Mouse (Mus musculus): Measurements from ENCODE around the gene Ppp4r2.
"Not testable (repeated sequence)": the region's sequence is repeated elsewhere in the genome, so short reads cannot be mapped to it uniquely, and the experiment has no call there.

Gene Ppp4r2

DNA sequence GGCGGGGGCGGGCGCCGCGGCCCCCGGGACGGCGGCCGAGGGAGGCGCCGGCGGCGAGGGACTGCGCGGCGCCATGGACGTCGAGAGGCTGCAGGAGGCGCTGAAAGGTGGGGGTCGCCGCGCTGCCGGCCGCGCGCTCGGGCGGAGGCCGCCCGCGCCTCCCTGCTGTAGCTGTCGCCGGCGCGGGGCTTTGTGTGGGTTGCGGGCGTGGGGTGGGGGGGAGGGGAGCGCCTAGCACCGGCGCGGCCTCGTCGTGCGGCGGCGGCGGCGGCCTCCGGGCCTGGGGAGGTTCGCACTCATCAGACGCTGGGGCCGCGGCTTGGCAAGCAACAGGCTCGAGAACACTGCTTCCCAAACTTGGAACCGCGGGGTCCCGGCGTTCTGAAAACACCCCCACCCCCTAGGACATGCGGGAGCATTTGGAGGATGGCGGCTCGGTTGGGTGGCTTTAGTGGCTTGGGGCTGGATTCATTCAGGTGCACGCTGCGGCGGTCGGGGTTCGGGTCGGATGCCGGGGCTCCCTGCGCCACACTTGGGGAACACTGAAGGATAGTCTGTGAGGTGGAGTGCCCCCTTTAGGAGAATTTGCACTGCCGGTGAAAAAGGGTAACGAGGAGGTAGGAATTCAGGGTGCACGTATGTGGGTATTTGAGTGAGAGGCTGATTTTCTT is 524 bp downstream of the Ppp4r2 start:
- peak; percentile 77 for DNase-seq

DNA sequence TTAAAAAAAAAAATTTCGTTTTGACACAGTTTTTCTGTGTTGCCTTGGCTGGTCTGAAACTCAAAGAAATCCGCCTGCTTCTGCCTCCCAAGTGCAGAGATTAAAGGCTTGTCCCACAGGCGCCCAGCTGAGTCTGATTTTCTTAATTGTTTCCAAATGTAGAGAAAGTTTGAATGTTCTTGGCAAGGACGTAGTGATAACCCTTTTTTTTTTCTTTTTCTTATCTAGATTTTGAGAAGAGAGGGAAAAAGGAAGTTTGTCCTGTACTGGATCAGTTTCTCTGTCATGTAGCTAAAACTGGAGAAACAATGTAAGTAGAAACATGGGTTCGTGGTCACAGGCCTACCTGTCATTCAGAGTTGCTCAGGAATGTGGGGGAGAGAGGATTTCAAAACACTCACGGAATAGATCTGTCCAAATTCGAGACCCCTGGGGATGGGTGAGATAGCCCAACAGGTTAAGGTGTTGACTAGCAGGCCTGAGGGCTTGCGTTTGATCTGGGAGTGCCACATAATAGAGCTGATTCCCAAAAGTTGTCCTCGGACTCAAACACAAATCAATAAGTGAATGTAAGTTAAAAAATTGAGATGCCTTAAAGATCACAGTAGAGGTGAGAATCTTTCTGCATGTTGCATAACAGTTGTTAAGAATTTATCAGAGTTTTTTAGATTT is 1.2 kb downstream of the Ppp4r2 start:
- no peak for DNase-seq

DNA sequence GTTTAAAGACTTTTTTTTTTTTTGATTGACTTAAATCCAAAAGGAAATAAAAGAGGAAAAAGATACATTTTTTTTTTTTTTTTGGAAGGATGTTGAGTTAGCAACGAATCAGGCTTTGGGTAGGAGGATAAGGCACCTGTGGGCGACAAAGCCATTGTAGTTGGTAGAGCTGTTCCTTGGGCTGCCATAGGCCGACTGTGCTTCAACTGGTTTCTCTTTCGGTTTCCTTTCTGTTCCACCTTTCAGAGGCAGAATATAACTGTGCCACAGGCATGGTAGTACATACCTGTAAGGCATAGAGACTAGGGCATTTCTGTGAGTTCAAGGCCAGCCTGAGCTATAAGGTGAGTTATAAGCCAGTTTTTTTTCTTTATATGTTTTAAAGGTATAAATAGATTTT is 11.6 kb downstream of the Ppp4r2 start:
- no peak for DNase-seq

DNA sequence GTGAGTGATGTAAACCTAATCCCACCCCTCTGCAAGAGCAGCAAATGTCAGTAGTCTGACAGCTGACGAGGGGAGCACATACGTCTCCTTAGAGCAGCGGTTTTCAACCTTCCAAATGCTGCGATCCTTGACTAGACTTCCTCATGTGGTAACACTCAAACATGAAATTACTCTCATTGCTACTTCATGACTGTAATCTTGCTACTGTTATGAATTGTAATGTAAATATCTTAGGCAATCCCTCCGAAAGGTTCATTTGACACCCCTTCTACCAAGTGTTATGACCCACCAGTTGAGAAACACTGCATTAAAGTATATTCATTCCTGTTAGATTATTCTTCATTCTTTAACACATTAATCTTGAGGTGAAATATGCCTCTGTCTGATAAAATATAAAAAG is 13.8 kb downstream of the Ppp4r2 start:
- DNase-seq = no peak

DNA sequence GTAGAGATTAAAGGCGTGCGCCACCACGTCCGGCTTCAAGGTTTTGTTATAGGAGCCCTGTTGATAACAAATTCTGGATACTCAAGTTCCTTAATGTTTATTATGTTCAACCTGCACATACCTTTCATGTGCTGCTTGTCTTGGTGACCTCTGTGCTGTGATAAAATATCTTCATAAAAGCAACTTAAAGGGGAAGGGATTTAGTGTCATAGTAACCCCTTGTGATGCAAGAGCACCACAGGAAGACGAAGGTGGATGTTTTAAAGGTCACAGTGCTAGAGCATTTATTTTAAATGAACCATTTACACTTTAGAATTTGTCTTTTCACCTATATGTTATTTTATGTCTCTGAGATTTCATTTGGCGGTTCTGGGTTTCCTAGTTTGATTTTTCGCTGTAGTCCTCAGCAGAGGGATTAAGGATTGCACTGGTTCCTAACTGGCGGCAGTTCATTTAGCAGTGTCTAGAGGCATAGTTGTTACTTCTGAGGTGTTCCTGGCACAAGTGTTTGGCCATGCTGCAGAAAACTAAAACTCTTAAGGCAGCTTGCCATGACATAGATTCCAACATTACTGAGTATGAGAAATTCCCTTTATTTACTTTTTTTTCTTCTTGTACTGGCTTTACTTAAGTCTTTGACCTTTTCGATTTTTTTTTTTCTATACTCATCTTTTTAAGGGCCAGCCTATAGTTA is 15.4 kb downstream of the Ppp4r2 start:
- DNase-seq = no peak

DNA sequence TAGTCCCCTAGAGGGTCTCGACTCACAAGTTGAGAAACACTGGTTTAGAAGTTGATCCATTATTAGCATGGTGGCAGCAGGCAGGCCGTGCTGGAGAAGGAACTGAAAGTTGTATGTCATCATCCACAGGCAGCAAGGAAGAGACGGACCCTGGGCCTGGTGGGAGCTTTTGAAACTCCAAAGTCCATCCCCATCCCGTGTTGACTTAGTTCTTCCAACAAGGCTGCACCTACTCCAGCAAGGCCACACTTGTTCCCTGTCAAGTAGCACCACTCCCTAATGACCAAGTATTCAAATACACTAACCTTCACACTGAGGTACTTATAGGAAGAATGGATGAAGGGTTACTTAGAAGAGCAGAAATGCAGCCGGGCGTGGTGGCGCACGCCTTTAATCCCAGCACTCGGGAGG is 17.3 kb downstream of the Ppp4r2 start:
- no peak for DNase-seq

DNA sequence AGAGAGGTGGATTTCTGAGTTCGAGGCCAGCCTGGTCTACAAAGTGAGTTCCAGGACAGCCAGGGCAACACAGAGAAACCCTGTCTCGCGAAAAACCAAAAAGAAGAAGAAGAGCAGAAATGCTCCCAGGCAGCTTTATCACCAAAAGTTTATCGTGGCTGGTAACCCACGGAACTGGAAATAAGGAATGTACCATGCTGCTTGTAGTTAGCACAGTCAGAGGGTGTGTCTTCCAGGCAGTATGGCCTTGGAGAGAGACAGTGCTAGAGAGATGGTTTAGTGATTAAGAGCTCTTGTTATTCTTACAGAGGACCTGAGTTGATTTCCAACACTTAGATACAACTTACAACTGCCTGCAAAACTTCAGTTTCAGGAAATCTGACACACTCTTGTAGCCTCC is 17.7 kb downstream of the Ppp4r2 start:
- no peak for DNase-seq

DNA sequence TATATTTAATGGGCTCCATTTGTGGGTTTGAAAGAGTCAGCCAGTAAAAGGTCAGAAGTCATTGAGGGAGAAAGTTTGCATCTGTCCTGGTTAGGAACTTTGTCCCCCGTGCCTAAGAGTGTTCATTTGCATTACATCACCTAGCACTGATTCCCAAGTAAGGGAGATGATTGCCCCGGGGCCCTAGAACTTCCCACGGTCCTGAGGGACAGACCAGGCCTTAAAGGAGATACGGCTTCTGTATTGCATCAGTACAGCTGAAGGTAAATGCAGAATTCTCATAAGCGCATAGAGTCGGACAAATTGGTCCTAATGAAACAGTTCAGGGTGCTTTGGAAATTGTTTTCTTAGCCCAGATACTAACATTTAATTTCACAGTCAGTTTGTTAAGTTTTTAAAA is 31.9 kb downstream of the Ppp4r2 start:
- no peak for DNase-seq

DNA sequence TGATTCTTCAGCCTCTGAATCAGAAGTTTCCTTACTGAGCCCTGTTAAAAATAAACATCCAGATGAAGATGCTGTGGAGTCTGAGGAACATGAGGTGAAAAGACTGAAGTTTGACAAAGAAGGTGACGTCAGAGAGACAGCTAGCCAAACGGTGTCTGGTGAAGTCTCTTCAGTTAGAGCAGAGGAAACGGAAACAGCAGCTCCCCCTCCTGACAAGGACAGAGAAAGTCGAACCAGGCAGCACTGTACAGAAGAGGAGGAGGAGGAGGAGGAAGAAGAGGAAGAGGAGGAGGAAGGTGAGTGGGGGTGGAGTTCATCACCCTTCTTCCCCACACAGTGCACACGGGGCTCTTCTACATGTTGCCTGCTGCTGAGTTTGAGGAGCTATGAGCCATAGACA is 32.4 kb downstream of the Ppp4r2 start:
- DNase-seq = not testable (repeated sequence)

DNA sequence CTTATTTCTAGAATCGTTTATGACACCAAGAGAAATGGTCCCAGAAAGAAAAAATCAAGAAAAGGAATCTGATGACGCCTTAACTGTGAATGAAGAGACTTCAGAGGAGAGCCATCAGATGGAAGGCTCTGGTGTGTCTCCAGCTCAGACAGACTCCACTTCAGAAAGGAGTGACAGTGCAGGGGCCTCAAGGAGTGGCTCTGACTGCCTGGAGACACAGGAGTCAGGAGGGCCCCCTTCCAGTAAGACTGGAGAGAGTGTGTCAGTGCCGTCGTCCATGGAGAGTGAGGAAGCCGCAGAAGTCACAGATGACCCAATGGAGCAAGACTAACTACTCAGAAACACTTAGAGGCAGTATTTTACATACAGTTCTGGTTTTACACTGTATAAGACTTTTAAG is 32.8 kb downstream of the Ppp4r2 start:
- not testable (repeated sequence) for DNase-seq

DNA sequence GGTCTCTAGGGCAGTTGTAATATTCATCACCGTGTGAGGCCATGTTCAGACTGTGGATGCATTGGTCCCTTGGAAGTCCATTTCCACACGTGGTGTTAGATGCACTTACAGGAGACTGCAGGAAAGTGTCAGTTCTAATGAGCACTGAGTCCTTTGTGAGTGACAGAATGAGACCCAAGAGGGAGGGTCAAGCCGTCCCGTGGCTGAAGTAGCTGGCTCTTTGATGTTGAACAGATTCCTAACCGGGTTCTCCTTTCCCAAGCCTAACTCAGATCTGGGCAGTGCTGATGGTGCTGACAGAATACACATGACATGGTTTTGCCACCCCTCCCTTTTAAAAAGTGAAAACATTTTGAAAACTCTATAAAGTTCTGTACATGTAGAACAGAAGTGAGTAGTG is 35.4 kb downstream of the Ppp4r2 start:
- no peak for DNase-seq

DNA sequence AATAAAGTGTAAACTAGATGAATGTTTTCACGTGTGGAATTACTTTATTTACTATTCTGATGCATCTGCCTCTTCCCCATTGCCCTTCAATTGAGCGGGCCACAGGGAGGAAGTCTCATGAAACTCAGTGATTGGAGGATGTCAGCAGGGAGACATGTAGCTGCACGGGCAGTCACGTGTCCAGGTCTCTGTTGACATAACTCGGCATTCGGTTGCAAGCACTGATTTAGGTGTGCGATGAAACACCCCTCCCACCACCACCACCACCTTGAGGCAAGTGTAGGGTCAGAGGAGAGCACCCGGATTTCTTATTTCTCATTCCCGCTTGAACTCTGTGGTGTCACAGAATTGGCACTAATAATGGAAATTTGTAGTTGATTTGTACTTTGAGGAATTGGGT is 36.5 kb downstream of the Ppp4r2 start:
- DNase-seq = no peak

DNA sequence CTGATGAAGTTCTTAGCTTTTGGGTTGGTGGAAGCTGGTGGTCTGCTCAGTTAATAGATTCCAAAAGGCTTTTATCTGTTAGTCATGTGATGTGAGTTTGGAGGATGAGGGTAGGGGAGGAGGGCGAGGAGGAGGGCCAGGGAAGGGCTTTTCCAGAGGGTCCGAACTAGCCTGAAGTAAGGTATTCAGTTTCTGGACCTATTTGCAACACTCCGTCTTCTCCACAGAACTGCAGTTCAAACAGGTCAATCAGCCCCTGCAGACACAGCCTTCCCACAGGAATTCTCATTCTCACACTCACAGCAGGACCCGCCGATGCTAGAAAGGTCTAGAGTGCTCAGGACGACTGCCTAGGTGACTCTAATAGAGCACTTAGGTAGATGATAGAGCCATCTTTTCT is 39.8 kb downstream of the Ppp4r2 start:
- DNase-seq = no peak

DNA sequence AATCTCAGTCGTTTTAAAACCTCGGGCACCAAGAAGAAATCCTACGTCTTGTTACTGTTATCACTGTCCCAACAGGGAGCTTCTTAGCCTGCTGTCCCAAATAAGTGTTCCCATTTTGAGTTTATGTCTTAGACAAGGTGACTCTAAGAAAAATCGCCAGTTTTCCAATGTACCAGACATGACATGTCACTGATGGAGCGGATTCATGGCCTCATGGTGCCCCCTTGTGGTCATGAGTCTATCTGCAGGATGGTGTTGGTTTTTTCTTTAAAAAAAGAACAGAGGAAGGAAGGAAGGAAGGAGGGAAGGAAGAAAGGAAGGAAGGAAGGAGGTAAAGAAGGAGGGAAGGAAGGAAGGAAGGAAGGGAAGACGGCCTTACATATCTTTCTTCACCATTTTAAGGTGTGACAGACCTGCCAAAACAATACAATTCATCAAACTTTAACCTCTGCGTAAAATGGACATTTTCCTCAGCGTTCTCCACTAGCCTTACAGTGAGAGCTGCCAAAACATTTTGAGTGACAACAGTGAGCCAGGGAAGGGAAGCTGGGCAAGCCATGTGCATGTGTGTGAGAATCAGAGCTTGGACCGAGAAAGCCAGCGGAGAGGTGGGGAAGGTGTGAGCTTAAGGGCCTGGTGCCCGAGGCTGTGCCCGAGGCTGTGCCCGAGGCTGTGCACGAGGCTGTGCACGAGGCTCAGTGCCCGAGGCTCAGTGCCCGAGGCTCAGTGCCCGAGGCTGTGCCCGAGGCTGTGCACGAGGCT is 42.6 kb downstream of the Ppp4r2 start:
- peak; percentile 74 for DNase-seq

DNA sequence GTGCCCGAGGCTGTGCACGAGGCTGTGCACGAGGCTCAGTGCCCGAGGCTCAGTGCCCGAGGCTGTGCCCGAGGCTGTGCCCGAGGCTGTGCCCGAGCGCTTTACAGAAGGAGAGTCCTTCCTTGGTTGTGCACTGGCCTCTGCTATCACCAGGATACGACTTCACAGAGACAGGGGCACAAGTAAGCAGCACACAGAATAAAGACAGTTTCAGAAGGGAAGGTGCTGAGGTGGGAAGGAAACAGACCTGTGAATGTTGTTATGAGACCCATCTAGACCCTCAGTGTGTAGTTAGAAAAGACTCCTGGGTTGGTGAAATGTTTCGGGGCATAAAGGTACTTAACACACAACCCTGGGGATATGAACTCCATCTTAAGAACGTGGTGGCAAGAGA is 43.2 kb downstream of the Ppp4r2 start:
- DNase-seq = no peak

DNA sequence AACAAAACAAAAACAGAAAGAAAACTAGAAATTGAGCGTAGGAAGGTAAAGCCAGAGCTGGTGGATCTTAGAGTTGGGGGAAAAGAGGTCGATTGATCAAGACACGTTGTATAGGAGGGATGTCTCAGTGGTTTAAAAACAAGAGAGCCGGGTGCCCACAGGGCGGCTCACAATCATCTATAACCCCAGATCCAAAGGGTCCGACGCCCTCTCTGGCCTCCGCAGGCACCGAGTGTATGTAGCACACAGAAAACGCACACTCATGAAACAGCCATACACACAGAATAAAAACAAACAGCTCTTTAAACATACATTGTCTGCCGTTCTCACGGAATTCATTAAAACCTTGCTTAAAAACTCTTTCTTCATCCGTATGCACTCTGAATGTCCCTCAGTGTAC is 45.1 kb downstream of the Ppp4r2 start:
- no peak for DNase-seq

DNA sequence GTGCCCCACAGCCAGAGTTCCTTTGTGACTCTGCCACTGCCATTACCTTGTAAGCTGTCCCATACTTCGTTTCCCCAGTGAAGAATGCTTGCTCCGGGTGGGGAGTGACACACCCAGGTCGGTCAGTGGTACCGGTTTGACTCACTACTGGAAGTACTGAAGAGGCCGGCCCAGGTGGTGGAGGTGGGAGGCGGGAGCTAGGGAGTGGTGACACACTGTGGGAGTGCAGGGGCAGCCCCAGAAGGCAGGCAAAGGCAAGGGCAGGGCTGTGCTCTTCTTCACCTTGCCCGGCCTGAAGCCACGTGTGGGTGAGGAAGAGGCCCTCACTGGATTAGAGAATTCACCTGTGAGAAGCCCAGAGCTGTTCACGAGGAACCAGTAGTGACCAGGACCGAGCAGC is 46.2 kb downstream of the Ppp4r2 start:
- DNase-seq = no peak

DNA sequence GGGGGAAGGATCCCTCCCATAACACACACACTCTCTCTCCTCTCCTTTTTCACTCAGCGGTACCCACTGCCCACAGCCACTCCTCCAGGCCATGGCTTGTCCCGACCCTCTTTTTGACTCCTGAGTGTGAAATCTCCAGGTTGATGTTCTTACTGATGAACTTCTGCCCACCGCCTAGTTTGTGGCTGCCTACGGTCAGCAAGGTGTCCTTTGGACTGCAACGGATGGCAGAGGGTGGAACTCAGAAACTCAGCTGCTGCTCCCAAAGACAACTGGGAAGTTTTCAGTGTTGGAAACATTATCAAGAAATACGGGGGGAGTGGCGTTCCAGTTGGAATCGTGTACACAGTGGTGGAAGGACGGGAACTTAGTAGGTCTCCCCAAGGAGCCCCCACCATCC is 48.2 kb downstream of the Ppp4r2 start:
- DNase-seq = no peak

DNA sequence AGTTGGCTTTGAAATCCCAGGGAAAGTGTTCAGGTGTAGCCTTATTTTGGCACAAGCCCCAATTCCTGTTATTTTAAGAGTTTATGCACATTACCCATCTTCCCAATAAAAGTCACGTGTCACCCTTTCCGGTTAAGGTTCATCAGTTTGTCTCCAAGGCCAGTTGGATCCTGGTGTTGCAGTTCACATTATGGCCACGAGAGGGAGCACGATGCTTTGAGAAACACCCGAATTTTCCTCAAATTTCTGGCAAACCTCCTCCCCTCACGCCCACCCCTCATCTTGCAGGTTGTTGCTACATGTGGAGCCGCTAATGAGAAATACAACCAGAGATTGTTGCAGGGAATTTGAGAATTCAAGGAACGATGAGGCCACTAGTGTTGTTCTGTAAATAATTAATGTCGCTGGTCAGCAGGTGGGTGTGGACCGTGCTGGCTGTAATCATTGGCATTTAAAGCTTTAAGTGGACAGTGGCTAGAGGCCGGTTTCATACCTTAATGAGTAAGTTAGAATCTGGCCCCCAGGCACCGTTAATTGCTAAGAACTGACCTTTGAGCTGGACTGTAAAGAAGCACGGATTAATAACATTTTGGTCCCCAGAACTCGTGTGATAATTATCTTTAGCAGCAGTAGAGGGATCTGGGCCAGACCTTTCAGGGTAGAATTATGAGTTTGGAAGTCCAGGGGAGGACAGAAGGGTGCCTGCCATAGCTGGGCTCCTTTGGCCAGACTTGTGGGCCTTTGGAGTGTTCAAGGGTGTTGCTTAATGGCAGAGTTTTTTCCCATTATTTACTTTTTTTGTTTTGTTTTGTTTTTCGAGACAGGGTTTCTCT is 49.2 kb downstream of the Ppp4r2 start:
- peak; percentile 83 for DNase-seq

DNA sequence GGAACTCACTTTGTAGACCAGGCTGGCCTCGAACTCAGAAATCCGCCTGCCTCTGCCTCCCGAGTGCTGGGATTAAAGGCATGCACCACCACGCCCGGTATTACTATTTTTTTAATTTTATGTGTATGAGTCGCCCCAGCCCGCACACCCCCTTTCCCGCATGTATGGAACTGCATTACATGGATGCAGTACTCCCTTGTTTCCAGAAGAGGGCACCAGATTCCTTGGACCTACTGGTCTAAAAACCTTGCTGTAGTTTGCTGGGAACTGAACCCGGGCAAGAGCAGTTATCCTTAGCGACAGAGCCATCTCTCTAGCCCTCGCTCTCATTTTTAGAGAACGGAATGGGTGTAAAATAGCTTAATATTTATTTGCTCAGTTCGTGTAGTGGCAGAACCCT is 49.8 kb downstream of the Ppp4r2 start:
- peak; percentile 58 for DNase-seq

DNA sequence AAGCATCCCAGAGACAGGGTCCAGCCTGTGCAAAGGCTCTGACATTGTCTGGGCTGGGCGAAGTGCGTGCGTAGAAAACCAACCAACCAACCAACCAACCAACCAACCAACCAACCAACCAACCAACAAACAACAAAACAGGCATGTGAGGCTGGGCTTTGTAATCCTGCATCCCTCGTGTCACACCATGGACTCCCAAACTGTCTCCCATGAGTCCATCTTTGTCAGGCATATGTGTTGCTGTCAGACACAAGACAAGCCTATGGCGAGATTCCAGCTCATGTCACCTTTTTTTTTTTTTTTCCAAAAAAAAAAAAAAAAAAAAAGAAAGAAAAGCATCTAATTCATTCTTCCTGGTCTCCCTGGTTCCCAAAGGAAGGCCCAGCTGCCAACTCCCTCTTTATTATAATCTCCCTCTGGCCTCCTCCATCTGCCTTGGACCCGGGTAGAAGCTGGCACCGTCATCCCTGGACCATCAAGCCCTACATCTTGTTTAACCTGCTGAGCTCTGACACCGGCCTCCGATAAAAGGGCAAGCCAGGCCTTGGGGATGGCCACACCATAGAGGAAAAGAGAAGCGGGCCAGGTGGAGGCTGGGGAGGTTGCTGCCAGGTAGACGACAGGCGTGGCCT is 51.3 kb downstream of the Ppp4r2 start:
- no peak for DNase-seq

DNA sequence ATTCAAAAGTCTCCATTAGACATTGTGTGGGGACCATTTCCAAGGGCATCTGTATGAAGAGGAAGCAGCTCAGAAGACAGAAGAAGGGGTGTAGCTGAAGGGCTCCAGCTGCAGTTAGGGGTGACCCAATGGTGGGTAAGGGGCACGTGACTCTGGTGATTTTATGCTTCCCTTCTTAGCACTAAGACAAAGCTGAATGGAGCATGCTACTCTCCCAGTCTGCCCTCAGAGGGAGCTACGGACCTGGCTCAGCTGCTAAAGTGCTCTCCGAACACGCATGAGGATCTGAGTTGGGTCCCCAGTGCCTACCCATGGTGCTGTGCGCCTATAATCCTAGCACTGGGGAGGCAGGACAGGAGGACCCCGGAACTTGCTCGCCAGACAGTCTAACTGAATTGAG is 52.0 kb downstream of the Ppp4r2 start:
- no peak for DNase-seq
